ENCODE assay signal across 12 mouse cellular contexts in the genomic region with DNA sequence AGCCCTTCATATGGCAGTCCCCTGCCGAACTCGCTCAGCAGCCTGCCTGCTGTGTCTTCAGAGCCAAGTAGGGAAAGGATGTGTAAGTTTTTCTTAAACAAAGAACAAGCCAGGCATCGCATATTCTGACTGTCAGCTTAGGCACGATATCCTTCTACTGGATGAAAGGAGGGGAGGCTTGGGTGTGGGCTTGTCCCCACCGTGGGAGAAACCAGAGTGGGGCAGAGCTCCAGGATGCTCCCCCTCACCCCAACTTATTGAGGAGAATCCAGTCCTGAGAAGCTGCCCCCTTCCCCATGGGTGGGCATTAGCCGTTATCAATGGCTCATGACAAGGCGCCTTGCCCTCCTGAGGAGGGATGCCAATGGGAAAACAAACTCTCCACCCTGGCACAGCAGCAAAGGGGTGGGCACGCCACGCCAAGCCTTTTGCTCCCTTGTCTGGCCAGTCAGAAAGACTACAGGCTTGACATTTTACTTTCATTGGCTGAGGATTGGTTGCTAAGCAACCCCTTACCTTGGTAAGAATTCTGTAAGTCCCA. TPM values are rescaled to one million over a fixed set of nuclear protein-coding genes. Genes with fewer than 3 reads are reported as not detected.
DNase-seq lines count a peak whose midpoint lies in the region; ATAC-seq and TF ChIP-seq lines count a peak whose summit lies in the region.
"Had no signal": no experiment of that assay in that cellular context is flagged by ENCODE, and none has a peak within 500 bp of the region (broad histone marks: within the 10 kb centered on the region; RNA-seq: fewer than 3 reads in every experiment).

No protein-coding gene starts in this region.

- 0 out of 2 replicates have a peak overlapping the region, but pooled peaks have one; percentile 15 for H3K4me2 ChIP-seq in forebrain, embryonic 11.5 days (ENCODE audit: low read depth, low read length, severe bottlenecking)
- H3K4me2 ChIP-seq in hindbrain, postnatal 0 days (ENCODE audit: low read depth, low read length): peak overlapping the region; percentile 46
- H3K4me2 ChIP-seq in midbrain, embryonic 11.5 days: peak overlapping the region; percentile 31; the same call in 1 of the 2 replicates
- H3K4me2 ChIP-seq in intestine, embryonic 15.5 days (replicated peaks): no peak overlapping the region

- TF ChIP-seq CTCF in hindbrain, postnatal 0 days (IDR thresholded peaks at IDR 0.05; ENCODE audit: low read depth): no peak

- DNase-seq in forebrain, embryonic 11.5 days (ENCODE audit: low spot score): peak; percentile 48
- DNase-seq in forebrain, embryonic 10.5 days (ENCODE audit: extremely low spot score, low spot score): no peak
- peak; percentile 89 for DNase-seq in hindbrain, postnatal 0 days (ENCODE audit: low spot score)
- peak; percentile 90 for DNase-seq in midbrain, embryonic 11.5 days (ENCODE audit: low spot score, missing footprints)
- DNase-seq in right cerebral cortex, postnatal 36 days (ENCODE audit: low spot score in 2 of 2): peak; percentile 26 to 42
- DNase-seq in heart, postnatal 4 days: no peak
- no peak for DNase-seq in gastrocnemius, adult 8-10 months (ENCODE audit: low spot score in 2 of 2)
- DNase-seq: kidney, postnatal 25 days had no signal

- no peak overlapping the region for H3K27ac ChIP-seq in forebrain, embryonic 11.5 days (ENCODE audit: low read depth, low read length)
- no peak overlapping the region for H3K27ac ChIP-seq in forebrain, embryonic 10.5 days
- H3K27ac ChIP-seq in hindbrain, postnatal 0 days: peak overlapping the region; percentile 77
- H3K27ac ChIP-seq in midbrain, embryonic 11.5 days (ENCODE audit: low read depth, low read length): no peak overlapping the region
- H3K27ac ChIP-seq in intestine, embryonic 15.5 days: no peak overlapping the region
- H3K27ac ChIP-seq: macrophage had no signal

- H3K9me3 ChIP-seq in forebrain, embryonic 11.5 days (ENCODE audit: control insufficient read depth, low read length): no peaks in the 10 kb centered on the region
- H3K9me3 ChIP-seq in forebrain, embryonic 10.5 days: no peaks in the 10 kb centered on the region
- H3K9me3 ChIP-seq in hindbrain, postnatal 0 days (ENCODE audit: low read length): no peaks in the 10 kb centered on the region
- no peaks in the 10 kb centered on the region for H3K9me3 ChIP-seq in midbrain, embryonic 11.5 days (ENCODE audit: control insufficient read depth, low read length)
- H3K9me3 ChIP-seq in intestine, embryonic 15.5 days: no peaks in the 10 kb centered on the region

- H3K4me1 ChIP-seq in forebrain, embryonic 11.5 days (replicated peaks; ENCODE audit: control insufficient read depth, insufficient read depth, low read length): peaks cover 5% of the 10 kb centered on the region; the same call in 1 of the 2 replicates
- peaks cover 24% of the 10 kb centered on the region for H3K4me1 ChIP-seq in forebrain, embryonic 10.5 days
- H3K4me1 ChIP-seq in hindbrain, postnatal 0 days (ENCODE audit: insufficient read depth, low read length): peaks cover 13% of the 10 kb centered on the region
- peaks cover 8% of the 10 kb centered on the region for H3K4me1 ChIP-seq in midbrain, embryonic 11.5 days (ENCODE audit: control insufficient read depth, insufficient read depth, low read length)
- H3K4me1 ChIP-seq in intestine, embryonic 15.5 days (replicated peaks): no peaks in the 10 kb centered on the region

- H3K36me3 ChIP-seq in forebrain, embryonic 11.5 days (ENCODE audit: control insufficient read depth, insufficient read depth, low read length): no peaks in the 10 kb centered on the region
- H3K36me3 ChIP-seq in forebrain, embryonic 10.5 days (replicated peaks): no peaks in the 10 kb centered on the region
- H3K36me3 ChIP-seq in hindbrain, postnatal 0 days (ENCODE audit: insufficient read depth, low read length): no peaks in the 10 kb centered on the region
- no peaks in the 10 kb centered on the region for H3K36me3 ChIP-seq in midbrain, embryonic 11.5 days (ENCODE audit: control insufficient read depth, insufficient read depth, low read length)
- no peaks in the 10 kb centered on the region for H3K36me3 ChIP-seq in intestine, embryonic 15.5 days

- no peaks in the 10 kb centered on the region for H3K27me3 ChIP-seq in forebrain, embryonic 11.5 days (ENCODE audit: control insufficient read depth, insufficient read depth, low read length)
- H3K27me3 ChIP-seq in forebrain, embryonic 10.5 days (ENCODE audit: poor library complexity, severe bottlenecking): no peaks in the 10 kb centered on the region
- H3K27me3 ChIP-seq in hindbrain, postnatal 0 days (ENCODE audit: insufficient read depth, low read length): no peaks in the 10 kb centered on the region
- no peaks in the 10 kb centered on the region; the same call in 1 of the 2 replicates for H3K27me3 ChIP-seq in midbrain, embryonic 11.5 days (ENCODE audit: control insufficient read depth, insufficient read depth, low read length)
- H3K27me3 ChIP-seq in intestine, embryonic 15.5 days (replicated peaks): no peaks in the 10 kb centered on the region

- H3K9ac ChIP-seq in forebrain, embryonic 11.5 days (ENCODE audit: low read length): no peak overlapping the region
- peak overlapping the region; percentile 18; the same call in 1 of the 2 replicates for H3K9ac ChIP-seq in hindbrain, postnatal 0 days (replicated peaks; ENCODE audit: low read length)
- H3K9ac ChIP-seq in midbrain, embryonic 11.5 days (ENCODE audit: low read length): no peak overlapping the region
- H3K9ac ChIP-seq in intestine, embryonic 15.5 days: no peak overlapping the region

- H3K4me3 ChIP-seq in forebrain, embryonic 11.5 days (ENCODE audit: low read depth, low read length): no peak overlapping the region
- no peak overlapping the region for H3K4me3 ChIP-seq in forebrain, embryonic 10.5 days
- H3K4me3 ChIP-seq in hindbrain, postnatal 0 days (ENCODE audit: low read length): 0 out of 2 replicates have a peak overlapping the region, but pooled peaks have one; percentile 11
- no peak overlapping the region for H3K4me3 ChIP-seq in midbrain, embryonic 11.5 days (ENCODE audit: low read depth, low read length)
- H3K4me3 ChIP-seq in intestine, embryonic 15.5 days (replicated peaks): no peak overlapping the region

- 31% methylated on average over 9 of the region's 9 CpGs for WGBS in forebrain, embryonic 11.5 days
- 40% methylated on average over 9 of the region's 9 CpGs for WGBS in forebrain, embryonic 10.5 days
- WGBS in hindbrain, postnatal 0 days: 6% methylated on average over 9 of the region's 9 CpGs
- 10% methylated on average over 9 of the region's 9 CpGs for WGBS in midbrain, embryonic 11.5 days
- WGBS in intestine, embryonic 15.5 days: 50% methylated on average over 9 of the region's 9 CpGs

- ATAC-seq in forebrain, embryonic 11.5 days (replicated peaks; ENCODE audit: low FRiP score): peak; percentile 59
- peak; percentile 94 for ATAC-seq in hindbrain, postnatal 0 days
- ATAC-seq in midbrain, embryonic 11.5 days (ENCODE audit: low FRiP score): peak; percentile 76
- ATAC-seq in intestine, embryonic 15.5 days: no peak

RNA-seq across cellular contexts. Expression of a gene that starts 10.1 kb away (rescaled TPM):
- polyA plus RNA-seq in forebrain, embryonic 11.5 days (2014; fragmentation: Nextera tagmentation; extraction: Ambion mirVana): 2.1 and 2.3 TPM in 2 replicates
- 1.8 and 2.0 TPM in 2 replicates for polyA plus RNA-seq in forebrain, embryonic 10.5 days (2016; fragmentation: Nextera tagmentation; extraction: Ambion mirVana)
- total RNA-seq in hindbrain, postnatal 0 days (2014; rRNA removed): 16.0 and 19.4 TPM in 2 replicates
- polyA plus RNA-seq in hindbrain, postnatal 0 days (2015; fragmentation: Nextera tagmentation; extraction: Ambion mirVana): 22.3 and 23.5 TPM in 2 replicates
- 1.2 and 1.6 TPM in 2 replicates for polyA plus RNA-seq in midbrain, embryonic 11.5 days (2014; fragmentation: Nextera tagmentation; extraction: Ambion mirVana)
- total RNA-seq in heart, postnatal 4 days (2021): 1 to 10 TPM; 6.1 to 6.3 TPM
- total RNA-seq in gastrocnemius, adult 8-10 months (2022): 10 to 100 TPM; 57.8 to 71.7 (median 63.4) TPM
- 1.4 and 2.2 TPM in 2 replicates for polyA plus RNA-seq in intestine, embryonic 15.5 days (2015; fragmentation: Nextera tagmentation; extraction: Ambion mirVana)
- total RNA-seq: common myeloid progenitor, adult 5-6 weeks; granulocyte monocyte progenitor cell, adult 5-6 weeks had no signal
- polyA plus RNA-seq: macrophage had no signal

Comparison
In these comparisons a context has a peak if more than half of its experiments do, and no peak if none do; other contexts are left out.
1. DNase-seq: peak in forebrain, embryonic 11.5 days (single experiment), hindbrain, postnatal 0 days (single experiment), midbrain, embryonic 11.5 days (single experiment) and right cerebral cortex, postnatal 36 days (2 of 2); none in forebrain, embryonic 10.5 days (single experiment), heart, postnatal 4 days (single experiment) and gastrocnemius, adult 8-10 months (0 of 2).